Mouse (Mus musculus): ENCODE measurements at regions not wholly inside any gene's neighbourhood (a gene's known extent, or its start where the extent isn't known, plus 50 kb on each side); places are given as distances from the start of the nearest gene placed in this dataset.

GRCm38 (mm10) chr11:113016801-113017715 lies 235.0 kb downstream of the Sox9 start:
- no peaks in the 10 kb centered on the region for H3K4me1 ChIP-seq (ENCODE audit: insufficient read depth, low read depth, low read length)
- DNase-seq (ENCODE audit: low spot score) (no peak), ATAC-seq (ENCODE audit: extremely low read depth, insufficient number of reproducible peaks, low FRiP score, poor library complexity, severe bottlenecking) (no peak)
- TF ChIP-seq CTCF (IDR thresholded peaks at IDR 0.05; ENCODE audit: low read depth, low read length) (no peak), TAL1 (conservative IDR thresholded peaks at IDR 0.05; ENCODE audit: low read depth, low read length) (no peak), GATA2 (IDR thresholded peaks at IDR 0.05; ENCODE audit: borderline replicate concordance, low read depth, low read length) (no peak), POLR2AphosphoS5 (IDR thresholded peaks at IDR 0.05; ENCODE audit: insufficient replicate concordance, low read depth, low read length) (no peak), GATA1 (IDR thresholded peaks at IDR 0.05; ENCODE audit: borderline replicate concordance, low read length) (no peak)
- no peak overlapping the region for H3K4me3 ChIP-seq (ENCODE audit: low read depth, low read length)
- no peaks in the 10 kb centered on the region for H3K36me3 ChIP-seq (replicated peaks)
- H3K9me3 ChIP-seq (replicated peaks) = peaks cover 84% of the 10 kb centered on the region
- no peaks in the 10 kb centered on the region for H3K27me3 ChIP-seq (ENCODE audit: insufficient read depth, low read length)

- DNase-seq (ENCODE audit: low spot score) (no peak), ATAC-seq (ENCODE audit: extremely low read depth, insufficient number of reproducible peaks, low FRiP score, poor library complexity, severe bottlenecking) (no peak)
- Histone ChIP-seq H3K36me3 (replicated peaks) (no peaks in the 10 kb centered on the region), H3K27me3 (ENCODE audit: insufficient read depth, low read length) (no peaks in the 10 kb centered on the region), H3K9me3 (replicated peaks) (peaks cover 86% of the 10 kb centered on the region), H3K4me1 (ENCODE audit: insufficient read depth, low read depth, low read length) (no peaks in the 10 kb centered on the region), H3K4me3 (ENCODE audit: low read depth, low read length) (no peak overlapping the region)
- TF ChIP-seq POLR2AphosphoS5 (IDR thresholded peaks at IDR 0.05; ENCODE audit: insufficient replicate concordance, low read depth, low read length) = no peak
- TF ChIP-seq GATA2 (IDR thresholded peaks at IDR 0.05; ENCODE audit: borderline replicate concordance, low read depth, low read length) = no peak
- no peak for TF ChIP-seq TAL1 (conservative IDR thresholded peaks at IDR 0.05; ENCODE audit: low read depth, low read length)
Observed at GRCm38 (mm10) chr11:113021533-113021932, 239.5 kb downstream of the Sox9 start.

- H3K9me3 ChIP-seq (replicated peaks) = peaks cover 77% of the 10 kb centered on the region
- no peaks in the 10 kb centered on the region for H3K4me1 ChIP-seq (ENCODE audit: insufficient read depth, low read depth, low read length)
- DNase-seq (ENCODE audit: low spot score) (no peak), ATAC-seq (ENCODE audit: extremely low read depth, insufficient number of reproducible peaks, low FRiP score, poor library complexity, severe bottlenecking) (no peak)
- H3K4me3 ChIP-seq (ENCODE audit: low read depth, low read length) = no peak overlapping the region
- no peaks in the 10 kb centered on the region for H3K36me3 ChIP-seq (replicated peaks)
- TF ChIP-seq CTCF (IDR thresholded peaks at IDR 0.05; ENCODE audit: low read depth, low read length) (no peak), GATA1 (IDR thresholded peaks at IDR 0.05; ENCODE audit: borderline replicate concordance, low read length) (no peak), POLR2AphosphoS5 (IDR thresholded peaks at IDR 0.05; ENCODE audit: insufficient replicate concordance, low read depth, low read length) (no peak), TAL1 (conservative IDR thresholded peaks at IDR 0.05; ENCODE audit: low read depth, low read length) (no peak), GATA2 (IDR thresholded peaks at IDR 0.05; ENCODE audit: borderline replicate concordance, low read depth, low read length) (no peak)
- H3K27me3 ChIP-seq (ENCODE audit: insufficient read depth, low read length) = no peaks in the 10 kb centered on the region
Observed at GRCm38 (mm10) chr11:113026994-113027393, 245.0 kb downstream of the Sox9 start.

GRCm38 (mm10) chr11:113028235-113028919 lies 246.4 kb downstream of the Sox9 start:
- no peaks in the 10 kb centered on the region for H3K36me3 ChIP-seq (replicated peaks)
- TF ChIP-seq POLR2AphosphoS5 (IDR thresholded peaks at IDR 0.05; ENCODE audit: insufficient replicate concordance, low read depth, low read length) (no peak), GATA1 (IDR thresholded peaks at IDR 0.05; ENCODE audit: borderline replicate concordance, low read length) (no peak), TAL1 (conservative IDR thresholded peaks at IDR 0.05; ENCODE audit: low read depth, low read length) (no peak), GATA2 (IDR thresholded peaks at IDR 0.05; ENCODE audit: borderline replicate concordance, low read depth, low read length) (no peak), CTCF (IDR thresholded peaks at IDR 0.05; ENCODE audit: low read depth, low read length) (no peak)

GRCm38 (mm10) chr11:113031405-113031804 lies 249.4 kb downstream of the Sox9 start:
- Histone ChIP-seq H3K36me3 (replicated peaks) (no peaks in the 10 kb centered on the region), H3K4me1 (ENCODE audit: insufficient read depth, low read depth, low read length) (no peaks in the 10 kb centered on the region), H3K27me3 (ENCODE audit: insufficient read depth, low read length) (no peaks in the 10 kb centered on the region), H3K4me3 (ENCODE audit: low read depth, low read length) (no peak overlapping the region; the same call in 1 of the 2 replicates), H3K9me3 (replicated peaks) (peaks cover 81% of the 10 kb centered on the region)
- TF ChIP-seq GATA1 (IDR thresholded peaks at IDR 0.05; ENCODE audit: borderline replicate concordance, low read length) (no peak), GATA2 (IDR thresholded peaks at IDR 0.05; ENCODE audit: borderline replicate concordance, low read depth, low read length) (no peak), TAL1 (conservative IDR thresholded peaks at IDR 0.05; ENCODE audit: low read depth, low read length) (no peak), CTCF (IDR thresholded peaks at IDR 0.05; ENCODE audit: low read depth, low read length) (no peak), POLR2AphosphoS5 (IDR thresholded peaks at IDR 0.05; ENCODE audit: insufficient replicate concordance, low read depth, low read length) (no peak)
- DNase-seq (ENCODE audit: low spot score) (no peak), ATAC-seq (ENCODE audit: extremely low read depth, insufficient number of reproducible peaks, low FRiP score, poor library complexity, severe bottlenecking) (no peak)

More at GRCm38 (mm10) chr11:113028235-113028919, 246.4 kb downstream of the Sox9 start:
- Histone ChIP-seq H3K27me3 (ENCODE audit: insufficient read depth, low read length) (no peaks in the 10 kb centered on the region), H3K4me1 (ENCODE audit: insufficient read depth, low read depth, low read length) (no peaks in the 10 kb centered on the region), H3K4me3 (ENCODE audit: low read depth, low read length) (no peak overlapping the region), H3K9me3 (replicated peaks) (peaks cover 78% of the 10 kb centered on the region)
- DNase-seq (ENCODE audit: low spot score) (no peak), ATAC-seq (ENCODE audit: extremely low read depth, insufficient number of reproducible peaks, low FRiP score, poor library complexity, severe bottlenecking) (no peak)

Data from G1E (cell line).